Mouse (Mus musculus) intestine, embryonic 14.5 days (tissue): ENCODE measurements at regions not wholly inside any gene's neighbourhood (a gene's known extent, or its start where the extent isn't known, plus 50 kb on each side); places are given as distances from the start of the nearest gene placed in this dataset.

ENCODE experiments used
- ATAC-seq: fragments of 200-750 bp; cut with Nextera tagmentation; replicated peaks from 2 replicates; pipeline ENCODE4 v1.8.0; 2017; ENCODE audit warnings: low read depth, moderate number of reproducible peaks, moderate TSS enrichment, moderate library complexity; ENCODE audit not compliant: low FRiP score, low TSS enrichment
- DNase-seq: peaks from one replicate; pipeline ENCODE4 v3.0.0-alpha.2; 2018; ENCODE audit warnings: low spot score
- H3K27ac ChIP-seq: fragments of 300-500 bp; sonication (generic); 2 replicates; pipeline ENCODE4 v1.5.1; 2014; ENCODE audit warnings: low read depth, mild to moderate bottlenecking, control low read depth
- H3K27me3 ChIP-seq: fragments of 300-500 bp; sonication (generic); replicated peaks from 2 replicates; pipeline ENCODE4 v1.6.1; 2014; ENCODE audit warnings: low read length, control low read depth; ENCODE audit not compliant: control insufficient read depth, insufficient read depth
- H3K36me3 ChIP-seq: fragments of 300-500 bp; sonication (generic); 2 replicates; pipeline ENCODE4 v1.6.1; 2014; ENCODE audit warnings: low read length, control low read depth; ENCODE audit not compliant: control insufficient read depth, insufficient read depth
- H3K4me1 ChIP-seq: fragments of 300-500 bp; sonication (generic); replicated peaks from 2 replicates; pipeline ENCODE4 v1.6.1; 2014; ENCODE audit warnings: low read length, control low read depth, mixed read lengths; ENCODE audit not compliant: control insufficient read depth, insufficient read depth
- H3K4me2 ChIP-seq: fragments of 300-500 bp; sonication (generic); 2 replicates; pipeline ENCODE4 v1.6.1; 2014; ENCODE audit warnings: low read length
- H3K4me3 ChIP-seq: fragments of 300-500 bp; sonication (generic); 2 replicates; pipeline ENCODE4 v1.5.1; 2014; ENCODE audit warnings: low read depth, low read length, control low read depth, mixed read lengths
- H3K9ac ChIP-seq: fragments of 300-500 bp; sonication (generic); 2 replicates; pipeline ENCODE4 v1.6.1; 2014; ENCODE audit warnings: mild to moderate bottlenecking, low read length
- H3K9me3 ChIP-seq: fragments of 300-500 bp; sonication (generic); 2 replicates; pipeline ENCODE4 v1.6.1; 2016; ENCODE audit warnings: low read length, control low read depth; ENCODE audit not compliant: control insufficient read depth
- WGBS: fragments of 180-500 bp; shearing (Covaris S2); extraction: QIAGEN DNeasy Blood & Tissue Kit; methylation state at CpG from one replicate; pipeline ENCODE4 v1.1.7; 2014; 5-methylcytosine and 5-hydroxymethylcytosine counted together

DNA sequence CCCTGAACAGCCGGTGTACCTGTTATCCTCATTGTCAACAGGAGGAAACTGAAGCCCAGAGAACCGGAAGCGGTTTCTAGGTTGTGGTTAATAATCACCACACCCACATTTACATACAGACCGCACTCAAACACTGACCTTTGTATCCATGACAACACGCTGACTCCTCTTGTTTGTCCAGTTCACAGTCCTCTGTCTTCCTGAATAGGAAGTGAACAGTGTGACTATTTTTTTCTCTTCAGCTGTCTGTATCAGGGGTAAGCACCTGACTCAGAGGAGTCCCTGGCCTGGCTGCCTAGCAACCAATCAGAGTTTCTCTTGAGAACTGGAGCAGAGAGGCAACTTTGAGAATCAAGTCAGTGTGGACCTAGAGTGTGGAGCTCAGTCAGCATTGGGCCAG, 193.5 kb upstream of the Lrfn2 start:
- Histone ChIP-seq H3K4me1 (no peaks in the 10 kb centered on the region), H3K9me3 (no peaks in the 10 kb centered on the region), H3K27ac (no peak overlapping the region), H3K4me3 (no peak overlapping the region), H3K9ac (no peak overlapping the region), H3K4me2 (no peak overlapping the region), H3K36me3 (no peaks in the 10 kb centered on the region), H3K27me3 (no peaks in the 10 kb centered on the region)
- DNase-seq = peak; percentile 57
- WGBS = 66% methylated on average over 5 of the region's 5 CpGs
- peak; percentile 92 for ATAC-seq

DNA sequence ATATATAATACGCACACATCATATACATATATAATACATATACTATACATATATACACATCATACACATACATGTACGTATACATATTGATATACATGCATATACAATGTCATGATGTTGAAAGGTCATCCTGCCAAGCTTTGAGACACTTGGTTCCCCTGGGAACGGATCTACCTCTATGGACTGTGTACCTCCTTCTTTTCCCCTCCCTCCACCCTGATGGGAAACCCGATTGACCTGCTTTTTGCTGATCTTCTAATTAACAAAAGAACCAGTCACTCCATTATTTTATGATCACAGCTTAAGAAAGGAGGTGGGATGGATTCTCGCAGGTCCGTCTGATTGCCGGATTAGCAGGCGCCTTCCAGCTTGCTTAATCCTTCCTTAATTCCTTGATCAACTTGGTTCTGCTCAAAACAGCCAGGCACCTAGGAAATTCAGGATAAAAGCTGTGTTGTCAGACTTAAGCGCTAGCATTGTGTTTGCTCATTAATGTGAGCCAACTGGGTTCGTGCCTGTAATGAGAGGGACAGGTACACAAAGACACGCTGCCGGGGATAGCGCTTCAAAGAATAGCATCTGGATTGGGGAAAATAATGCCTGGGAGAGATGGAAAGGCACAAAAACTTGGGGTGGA, 189.3 kb upstream of the Lrfn2 start:
- Histone ChIP-seq H3K9me3 (no peaks in the 10 kb centered on the region), H3K4me2 (no peak overlapping the region), H3K36me3 (no peaks in the 10 kb centered on the region), H3K27ac (no peak overlapping the region), H3K27me3 (no peaks in the 10 kb centered on the region), H3K4me3 (no peak overlapping the region), H3K4me1 (no peaks in the 10 kb centered on the region), H3K9ac (no peak overlapping the region)
- ATAC-seq (no peak), DNase-seq (no peak)
- WGBS = 86% methylated on average over 13 of the region's 13 CpGs

DNA sequence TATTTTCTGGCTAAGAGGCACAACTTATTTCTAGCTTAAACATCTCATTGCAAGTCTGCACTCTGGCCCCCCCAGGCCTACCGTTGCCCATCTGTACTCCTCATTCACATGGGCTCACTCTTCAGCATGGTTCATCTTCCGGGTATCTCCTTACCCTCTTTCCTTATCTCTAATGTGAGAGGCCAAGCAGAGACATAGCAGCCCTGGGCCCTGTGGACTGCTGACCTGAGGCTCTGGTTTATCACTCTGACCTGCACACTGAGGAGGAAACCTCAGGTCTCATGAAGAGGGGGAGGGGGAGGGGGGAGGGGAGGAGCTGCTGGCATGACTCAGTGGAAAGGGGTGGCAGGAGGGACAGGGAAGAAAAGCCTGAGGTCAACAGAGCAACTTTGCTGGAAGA, 162.1 kb upstream of the Lrfn2 start:
- Histone ChIP-seq H3K27ac (no peak overlapping the region), H3K9me3 (no peaks in the 10 kb centered on the region), H3K4me3 (no peak overlapping the region), H3K36me3 (no peaks in the 10 kb centered on the region), H3K27me3 (no peaks in the 10 kb centered on the region), H3K4me2 (no peak overlapping the region), H3K4me1 (peaks cover 5% of the 10 kb centered on the region; the same call in 1 of the 2 replicates), H3K9ac (no peak overlapping the region)
- DNase-seq (no peak), ATAC-seq (no peak)
- WGBS = 65% methylated on average over 2 of the region's 2 CpGs

DNA sequence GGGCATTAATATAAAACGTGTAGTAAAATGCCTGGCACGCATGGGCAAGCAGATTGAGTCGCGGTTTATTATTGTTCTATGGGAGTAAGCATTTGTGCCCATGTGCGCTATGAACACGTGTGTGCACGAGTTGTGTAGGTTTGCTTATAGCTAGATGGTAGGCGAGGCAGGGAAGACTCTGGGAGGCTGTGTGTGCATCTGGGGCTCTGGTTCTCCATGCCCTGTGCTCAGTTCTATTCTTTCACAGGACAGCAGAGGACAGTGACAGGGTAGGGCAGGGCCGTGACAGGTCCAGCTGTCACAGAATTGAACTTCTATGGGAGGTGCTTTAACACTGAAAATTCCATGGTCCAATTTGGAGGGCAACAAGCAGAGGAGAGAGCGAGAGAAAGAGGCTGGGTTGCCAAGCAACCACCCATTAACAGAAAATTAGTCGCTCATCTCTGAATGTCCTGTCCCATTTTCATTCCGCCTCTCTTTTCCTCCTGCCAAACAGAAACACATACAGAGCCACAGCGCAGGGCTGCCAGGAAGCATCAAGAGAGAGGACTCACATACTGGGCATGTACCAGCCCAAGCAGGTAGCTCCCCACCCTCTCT, 160.4 kb upstream of the Lrfn2 start:
- no peak for ATAC-seq
- WGBS = 87% methylated on average over 13 of the region's 13 CpGs
- no peaks in the 10 kb centered on the region for H3K27me3 ChIP-seq
- H3K4me3 ChIP-seq = no peak overlapping the region
- H3K9ac ChIP-seq = no peak overlapping the region
- DNase-seq = no peak
- no peak overlapping the region for H3K27ac ChIP-seq
- H3K4me2 ChIP-seq = no peak overlapping the region
- peaks cover 5% of the 10 kb centered on the region; the same call in 1 of the 2 replicates for H3K4me1 ChIP-seq
- no peaks in the 10 kb centered on the region for H3K36me3 ChIP-seq
- no peaks in the 10 kb centered on the region for H3K9me3 ChIP-seq

DNA sequence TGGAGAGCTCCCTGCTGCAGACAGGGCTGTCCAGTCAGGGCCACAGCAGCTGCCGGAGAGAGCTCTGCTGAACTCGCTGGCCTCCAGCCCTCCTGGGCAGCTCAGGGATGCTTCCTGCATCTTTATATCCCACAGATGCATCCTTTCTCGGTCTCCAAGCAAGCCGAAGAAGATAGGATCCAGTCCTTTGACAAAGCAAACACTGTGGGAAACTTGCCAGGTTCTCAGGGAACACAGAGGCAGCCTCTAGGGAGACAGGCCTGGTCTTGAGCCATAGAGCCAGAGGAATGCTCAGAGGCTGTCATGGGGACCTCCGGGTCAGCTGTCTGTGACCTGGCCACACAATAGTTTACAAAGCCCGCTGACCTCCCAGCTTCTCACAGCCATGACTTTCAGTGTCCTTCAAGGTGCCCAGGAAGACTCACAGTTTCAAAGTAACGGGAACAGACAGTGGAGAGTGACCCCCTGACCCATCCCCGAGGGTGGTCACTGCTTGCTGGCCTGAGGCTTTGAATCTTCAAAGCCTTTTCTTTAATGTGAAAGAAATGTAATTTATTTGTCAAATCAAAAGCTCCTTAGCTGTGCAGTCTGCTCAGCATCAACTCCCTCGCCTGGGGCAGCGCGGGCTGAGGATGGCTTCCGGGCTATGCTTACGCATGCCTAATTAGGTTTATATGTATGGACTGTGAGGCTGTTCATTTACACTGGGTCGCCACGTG, 157.8 kb upstream of the Lrfn2 start:
- H3K27me3 ChIP-seq = no peaks in the 10 kb centered on the region
- H3K4me2 ChIP-seq = no peak overlapping the region
- ATAC-seq = no peak
- no peak for DNase-seq
- no peak overlapping the region for H3K9ac ChIP-seq
- H3K4me3 ChIP-seq = no peak overlapping the region
- H3K9me3 ChIP-seq = no peaks in the 10 kb centered on the region
- 24% methylated on average over 15 of the region's 15 CpGs for WGBS
- H3K27ac ChIP-seq = no peak overlapping the region
- no peaks in the 10 kb centered on the region for H3K36me3 ChIP-seq
- H3K4me1 ChIP-seq = peaks cover 5% of the 10 kb centered on the region; the same call in 1 of the 2 replicates

DNA sequence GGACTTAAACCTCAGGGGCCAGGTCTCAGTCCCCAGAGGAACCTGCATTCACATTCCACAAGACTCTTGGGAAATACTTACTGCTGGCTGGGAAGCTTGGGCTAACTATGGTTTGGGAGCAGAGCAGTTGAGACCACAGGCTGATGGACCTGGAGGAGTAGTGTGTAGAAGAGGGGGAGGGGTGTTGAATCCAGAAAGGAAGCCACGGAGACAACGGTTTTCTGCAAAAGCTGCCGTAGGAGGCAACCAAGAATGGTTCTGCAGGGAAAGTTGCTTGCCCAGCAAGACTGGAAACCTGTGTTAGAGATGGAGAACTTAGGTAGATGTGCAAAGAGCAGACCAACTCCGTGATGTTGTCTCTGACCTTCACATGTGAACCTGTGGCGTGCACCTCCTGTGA, 156.7 kb upstream of the Lrfn2 start:
- H3K27me3 ChIP-seq = no peaks in the 10 kb centered on the region
- ATAC-seq (no peak), DNase-seq (no peak)
- no peak overlapping the region for H3K4me3 ChIP-seq
- no peak overlapping the region for H3K9ac ChIP-seq
- H3K4me2 ChIP-seq = no peak overlapping the region
- 76% methylated on average over 5 of the region's 5 CpGs for WGBS
- no peak overlapping the region for H3K27ac ChIP-seq
- H3K36me3 ChIP-seq = no peaks in the 10 kb centered on the region
- peaks cover 5% of the 10 kb centered on the region; the same call in 1 of the 2 replicates for H3K4me1 ChIP-seq
- no peaks in the 10 kb centered on the region for H3K9me3 ChIP-seq

DNA sequence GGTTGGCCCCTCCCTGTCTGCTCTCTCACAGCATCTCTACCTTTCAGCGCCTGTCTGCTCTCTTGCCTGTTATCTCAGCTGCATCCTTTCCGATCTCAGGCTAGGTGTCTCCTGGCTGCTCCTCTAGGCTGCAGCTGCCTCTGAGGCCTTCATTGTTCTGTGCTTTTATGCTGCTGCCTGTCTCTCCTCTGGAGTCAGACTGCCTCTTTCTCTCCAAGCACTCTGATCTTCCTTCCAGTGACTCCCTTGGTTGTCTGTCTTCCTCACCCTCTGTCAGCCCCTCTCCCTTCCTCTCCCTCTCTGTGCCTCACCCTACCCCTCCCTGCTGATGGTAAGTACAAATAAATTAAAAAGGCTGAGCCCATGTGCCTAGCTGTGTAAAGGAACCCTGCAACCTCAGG, 155.7 kb upstream of the Lrfn2 start:
- H3K4me2 ChIP-seq = no peak overlapping the region

DNA sequence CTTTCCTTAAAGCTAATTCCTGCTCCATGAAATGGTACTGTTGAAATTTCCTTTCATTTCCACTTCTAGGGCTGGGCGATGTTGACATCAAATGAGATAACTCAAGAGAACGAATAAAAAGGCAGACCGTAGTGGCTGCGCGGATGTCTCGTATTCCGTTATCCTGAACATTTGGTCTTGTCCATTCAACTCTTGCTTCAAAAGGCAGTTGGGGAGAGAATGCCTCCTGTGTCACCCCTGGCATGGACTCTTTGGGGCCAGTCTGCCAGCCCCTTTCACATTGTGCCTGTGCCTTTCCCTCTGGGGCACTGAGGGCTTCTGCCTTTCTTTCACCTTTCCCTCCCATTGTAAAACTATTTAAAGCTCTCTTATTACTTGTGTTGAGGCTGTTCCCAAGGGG, 152.0 kb upstream of the Lrfn2 start:
- no peak for ATAC-seq
- Histone ChIP-seq H3K27me3 (no peaks in the 10 kb centered on the region), H3K9ac (no peak overlapping the region), H3K4me2 (no peak overlapping the region), H3K4me1 (no peaks in the 10 kb centered on the region), H3K27ac (no peak overlapping the region), H3K4me3 (no peak overlapping the region), H3K9me3 (no peaks in the 10 kb centered on the region), H3K36me3 (no peaks in the 10 kb centered on the region)
- no peak for DNase-seq
- WGBS = 92% methylated on average over 7 of the region's 7 CpGs

More for the DNA sequence above, 155.7 kb upstream of the Lrfn2 start:
- no peaks in the 10 kb centered on the region for H3K36me3 ChIP-seq
- no peaks in the 10 kb centered on the region for H3K9me3 ChIP-seq
- no peaks in the 10 kb centered on the region for H3K27me3 ChIP-seq
- no peak overlapping the region for H3K27ac ChIP-seq
- no peak overlapping the region for H3K4me3 ChIP-seq
- DNase-seq (no peak), ATAC-seq (no peak)
- H3K4me1 ChIP-seq = peaks cover 5% of the 10 kb centered on the region; the same call in 1 of the 2 replicates
- H3K9ac ChIP-seq = no peak overlapping the region
- 33% methylated on average over 2 of the region's 2 CpGs for WGBS
